Mouse (Mus musculus) heart, postnatal 10 days (tissue): ENCODE measurements at regions not wholly inside any gene's neighbourhood (a gene's known extent, or its start where the extent isn't known, plus 50 kb on each side); places are given as distances from the start of the nearest gene placed in this dataset.
A peak's percentile ranks its signal among the peaks of the same experiment; 100 is the strongest.
"Not testable (repeated sequence)": the region's sequence is repeated elsewhere in the genome, so short reads cannot be mapped to it uniquely, and the experiment has no call there.

ENCODE experiments used
- DNase-seq, 2 experiments: peaks; one replicate each; pipeline ENCODE4 v3.0.0; 2021
- intact Hi-C: fragments of 180-260 bp; cut with DNase I; formaldehyde crosslinking; loops from one replicate; pipeline ENCODE4 v1.15.1; 2025
- microRNA-seq, 2 experiments: library from miRNA; unstranded; fragments of <30 nt; microRNA quantifications; one replicate each; pipeline ENCODE4 v1.2.0; 2022

DNA sequence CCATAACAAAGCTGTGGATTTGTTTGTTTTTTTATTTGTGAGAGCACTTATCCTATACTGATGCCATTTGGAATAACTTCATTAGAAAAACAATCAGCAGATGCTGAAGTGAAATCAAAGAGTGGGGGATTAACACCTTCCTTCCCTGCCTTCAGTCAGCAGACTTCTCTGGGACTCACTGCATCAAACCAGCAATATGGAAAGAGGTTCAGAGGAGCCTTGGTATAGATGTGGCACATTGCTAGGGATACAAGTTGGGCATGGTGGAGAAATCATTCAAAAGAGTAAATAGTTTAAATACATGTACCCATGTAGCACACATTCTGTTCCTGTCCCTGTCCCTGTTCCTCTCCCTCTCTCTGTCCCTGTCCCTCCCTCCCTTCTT, 364.0 kb upstream of the Rgs18 start:
- intact Hi-C loops = no loop called here
- DNase-seq = no peak

DNA sequence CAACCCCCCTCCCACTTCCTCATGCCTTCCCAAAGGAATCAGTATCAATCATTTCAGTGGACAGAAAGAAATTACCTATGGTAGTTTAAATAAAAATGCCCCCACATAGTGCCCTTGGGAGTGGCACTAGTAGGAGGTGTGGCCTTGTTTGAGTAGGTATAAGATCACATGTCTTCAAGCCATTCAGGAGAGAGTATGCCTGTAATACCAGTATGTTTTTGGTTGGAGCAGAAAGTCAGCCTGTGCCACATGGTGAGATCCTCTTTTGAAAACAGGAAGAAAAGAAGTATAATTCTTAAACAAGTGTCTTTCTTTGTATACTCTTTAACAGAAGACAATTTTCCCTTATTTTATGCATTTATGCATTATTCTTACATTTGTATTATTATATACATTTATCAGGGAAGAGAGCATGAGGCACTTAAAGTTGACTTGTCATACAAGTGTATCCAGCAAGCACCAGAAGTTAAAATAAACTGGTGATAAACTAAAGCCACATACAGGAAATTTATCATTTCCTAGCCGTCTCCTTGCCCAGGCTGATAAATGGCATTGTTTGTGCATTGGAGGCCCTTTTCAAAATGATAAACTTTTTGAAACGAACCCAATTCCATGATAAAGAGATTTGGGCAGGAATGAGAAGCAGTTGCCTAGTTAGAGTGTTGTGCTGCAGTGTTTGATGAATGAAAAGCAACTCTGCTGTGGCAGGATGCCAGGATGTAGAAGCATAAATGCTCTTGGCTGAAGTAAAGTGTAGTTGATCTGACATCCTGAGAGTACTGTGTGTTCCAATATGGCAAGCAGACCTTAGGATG, 363.4 kb upstream of the Rgs18 start:
- intact Hi-C loops = no loop called here
- DNase-seq = peak in 1 of 2 experiments; percentile 2

DNA sequence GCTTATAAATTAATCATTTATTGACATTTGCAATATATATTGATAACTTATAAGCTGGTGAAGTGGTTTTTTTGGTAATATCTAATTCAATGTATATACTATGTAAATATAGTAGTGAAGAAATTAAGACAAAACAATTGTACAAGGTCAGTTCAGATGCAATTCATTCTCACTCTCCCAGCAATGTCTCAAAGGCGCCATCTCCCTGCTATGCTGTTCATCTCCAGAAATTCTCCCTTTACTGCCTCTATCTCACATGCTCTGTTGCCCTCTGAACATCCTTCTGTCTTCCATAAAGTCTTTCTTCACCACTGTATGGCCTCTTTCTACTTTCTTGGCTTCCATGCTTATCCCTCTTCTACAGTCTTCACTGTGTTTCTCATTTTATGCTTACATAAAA, 355.8 kb upstream of the Rgs18 start:
- intact Hi-C loops = loop anchor here (5.0 kb wide), 1 partner anchor 724 kb away; no protein-coding TSS in a partner anchor

DNA sequence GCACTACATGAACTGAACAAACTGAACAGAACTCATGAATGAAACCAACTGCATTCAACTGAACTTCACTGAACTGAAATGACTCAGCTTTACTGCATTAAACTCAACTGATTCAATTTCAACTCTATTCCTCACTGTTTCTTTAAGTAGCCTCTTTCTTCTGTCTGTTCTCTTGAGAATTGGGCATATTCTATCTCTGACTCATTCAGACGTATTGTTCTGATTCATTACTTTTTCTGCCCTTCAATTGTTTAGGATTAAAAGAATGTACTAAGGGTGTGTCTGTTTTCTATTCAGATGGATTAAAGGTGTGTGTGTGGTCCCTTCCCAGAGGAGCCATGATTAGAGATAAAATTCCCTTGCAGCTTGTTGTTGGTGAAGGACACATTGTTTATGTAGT, 337.9 kb upstream of the Rgs18 start:
- no peak for DNase-seq
- intact Hi-C loops = no loop called here

More for the DNA sequence above, 355.8 kb upstream of the Rgs18 start:
- peak in 1 of 2 experiments; percentile 1 for DNase-seq

DNA sequence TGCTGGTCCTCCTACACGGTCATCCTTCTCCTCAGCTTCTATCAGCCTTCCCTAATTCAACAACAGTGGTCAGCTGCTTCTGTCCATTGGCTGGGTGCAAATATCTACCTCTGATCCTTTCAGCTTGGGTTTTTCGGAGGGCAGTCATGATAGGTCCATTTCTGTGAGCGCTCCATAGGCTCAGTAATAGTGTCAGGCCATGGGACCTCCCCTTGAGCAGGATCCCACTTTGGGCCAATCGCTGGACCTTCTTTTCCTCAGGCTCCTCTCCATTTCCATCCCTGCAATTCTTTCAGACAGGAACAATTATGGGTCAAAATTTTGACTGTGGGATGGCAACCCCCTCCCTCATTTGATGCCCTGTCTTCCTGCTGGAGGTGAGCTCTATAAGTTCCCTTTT, 331.5 kb upstream of the Rgs18 start:
- intact Hi-C loops, DNase-seq: not testable (repeated sequence)

DNA sequence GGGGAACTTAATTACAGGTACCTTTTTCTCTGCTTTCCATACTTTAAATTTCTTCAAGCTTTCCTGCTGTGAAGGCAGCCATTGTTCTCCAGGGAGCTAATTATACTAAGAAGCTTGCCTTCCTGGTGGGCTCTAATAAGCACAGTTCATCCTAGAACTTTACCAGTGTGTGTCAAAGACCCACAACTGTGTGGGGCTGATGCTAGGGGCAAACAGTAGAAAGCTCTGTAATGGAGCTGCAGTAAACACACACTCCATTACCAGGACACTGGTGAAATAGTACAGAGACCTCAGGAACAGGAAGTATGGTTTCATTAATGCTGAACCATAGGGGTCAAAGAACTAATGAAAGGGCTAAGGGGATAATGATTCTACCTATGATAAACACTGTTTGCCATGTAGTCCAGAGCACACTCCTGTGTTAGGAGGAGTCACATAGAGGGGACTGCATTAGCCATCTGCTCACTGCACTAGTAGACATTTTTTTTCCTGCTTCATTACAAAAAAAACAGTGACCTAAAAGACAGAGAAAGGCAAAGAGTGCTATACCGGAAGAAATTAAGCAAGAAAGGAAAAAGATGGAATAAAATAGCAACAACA, 290.1 kb upstream of the Rgs18 start:
- intact Hi-C loops = no loop called here
- no peak for DNase-seq

DNA sequence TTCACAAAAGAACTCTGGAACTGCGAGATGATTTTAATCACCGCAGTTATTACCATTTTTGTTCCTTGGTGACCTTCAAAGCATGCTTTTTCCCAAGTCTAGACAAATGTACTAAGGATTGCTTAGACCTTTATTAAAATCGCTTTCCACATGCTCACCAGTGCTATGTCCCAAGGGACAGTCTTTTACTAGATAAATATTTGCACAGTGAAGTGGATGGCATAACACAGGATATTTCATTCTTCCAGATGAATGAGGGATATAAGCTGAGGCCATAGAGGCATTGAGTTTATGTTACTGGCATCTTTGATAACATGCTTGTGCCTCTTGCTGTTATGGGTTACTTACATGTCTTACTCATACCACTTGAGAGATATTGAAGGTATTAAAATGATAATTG, 289.1 kb upstream of the Rgs18 start:
- intact Hi-C loops = no loop called here
- DNase-seq = no peak

DNA sequence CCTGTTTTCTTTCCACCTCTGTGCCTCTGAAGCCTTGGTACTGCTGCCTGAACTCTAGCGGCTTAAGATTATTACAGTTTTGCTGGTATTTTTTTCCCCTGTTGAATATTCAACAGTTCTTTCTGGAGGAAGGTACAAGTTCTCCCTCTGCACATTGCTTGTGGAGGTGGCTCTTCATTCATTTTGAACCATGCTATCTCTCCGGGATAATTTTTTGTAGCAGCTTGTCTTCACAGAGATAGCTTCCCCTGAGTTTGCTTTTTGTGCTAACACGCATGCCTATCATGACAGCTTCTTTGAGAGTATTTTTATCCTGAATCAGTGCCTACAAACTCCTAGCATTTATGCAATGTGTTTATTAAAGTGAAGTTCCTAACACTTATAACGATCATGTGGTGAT, 240.4 kb upstream of the Rgs18 start:
- DNase-seq = no peak
- intact Hi-C loops = no loop called here

DNA sequence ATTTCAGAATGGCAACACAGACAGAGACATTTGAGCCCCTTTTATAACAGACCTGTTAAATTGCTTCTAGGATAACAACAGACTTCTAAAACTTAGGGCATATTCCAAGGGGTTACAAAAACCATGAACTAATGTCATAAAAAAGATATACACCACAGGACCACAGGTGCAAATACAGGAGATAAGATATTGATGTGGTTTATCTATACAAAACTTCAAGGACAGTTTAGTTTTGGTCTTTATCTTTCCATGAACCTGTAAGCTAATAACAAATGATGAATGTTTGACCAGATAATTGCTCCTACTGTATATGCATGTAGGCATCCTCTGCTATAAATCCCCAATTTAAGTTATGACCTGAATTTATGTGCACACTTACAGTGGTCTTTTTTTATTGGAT, 235.6 kb upstream of the Rgs18 start:
- no peak for DNase-seq
- intact Hi-C loops = no loop called here

DNA sequence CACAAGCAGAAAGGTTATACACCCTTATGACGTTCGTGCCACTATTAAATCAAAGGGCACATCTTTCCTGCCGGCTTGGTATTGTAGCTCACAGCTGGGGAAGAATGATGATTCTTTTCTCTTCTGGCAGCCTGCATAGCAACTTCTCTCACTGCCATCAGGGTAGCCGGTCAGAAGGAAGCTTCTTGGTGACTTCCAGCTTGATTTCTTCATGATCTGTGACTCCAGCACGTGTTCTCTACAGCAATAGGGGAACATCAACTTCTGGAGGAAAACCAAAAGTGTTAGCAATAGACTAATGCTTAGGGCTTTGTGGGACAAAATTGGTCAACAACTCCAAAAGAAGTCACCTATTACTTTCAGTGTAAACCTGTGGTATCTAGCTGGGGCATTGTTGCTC, 202.9 kb upstream of the Rgs18 start:
- no peak for DNase-seq
- intact Hi-C loops = no loop called here

DNA sequence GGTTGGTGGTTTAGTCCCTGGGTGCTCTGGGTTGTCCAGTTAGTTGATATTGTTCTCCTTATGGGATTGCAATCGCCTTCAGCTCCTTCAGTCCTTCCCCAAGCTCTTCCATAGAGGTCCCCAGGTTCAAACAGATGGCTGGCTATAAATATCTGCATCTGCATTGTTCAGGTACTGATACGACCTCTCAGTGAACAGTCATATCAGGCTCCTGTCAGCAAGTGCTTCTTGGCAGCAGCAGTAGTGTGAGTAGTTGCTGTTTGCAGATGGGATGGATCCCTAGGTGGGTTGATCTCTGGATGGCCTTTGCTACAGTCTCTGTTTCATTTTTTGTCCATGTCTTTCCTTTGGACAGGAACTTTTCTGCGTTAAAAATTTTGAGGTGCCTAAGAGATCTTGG, 190.5 kb upstream of the Rgs18 start:
- peak; percentile 13 to 45 for DNase-seq
- intact Hi-C loops = no loop called here

DNA sequence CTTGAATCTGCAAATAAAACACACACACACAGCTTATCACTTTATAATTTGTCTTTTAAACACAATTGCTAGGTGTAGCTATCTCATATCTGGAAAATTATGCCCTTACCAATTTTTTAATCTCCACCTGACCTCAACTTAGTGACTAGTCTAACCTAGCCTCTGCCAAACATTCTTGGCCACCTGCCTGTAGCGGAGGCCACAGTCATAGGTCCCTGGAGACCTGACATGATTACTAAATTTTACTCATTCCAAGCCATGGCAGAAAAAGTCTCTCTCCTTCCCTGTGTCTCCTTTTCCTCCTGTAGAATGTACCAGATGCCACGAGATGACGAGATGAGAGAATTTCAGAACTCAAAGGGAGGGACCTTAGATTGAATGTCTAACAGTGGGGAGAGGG, 163.8 kb upstream of the Rgs18 start:
- intact Hi-C loops = no loop called here
- peak in 1 of 2 experiments; percentile 14 for DNase-seq

DNA sequence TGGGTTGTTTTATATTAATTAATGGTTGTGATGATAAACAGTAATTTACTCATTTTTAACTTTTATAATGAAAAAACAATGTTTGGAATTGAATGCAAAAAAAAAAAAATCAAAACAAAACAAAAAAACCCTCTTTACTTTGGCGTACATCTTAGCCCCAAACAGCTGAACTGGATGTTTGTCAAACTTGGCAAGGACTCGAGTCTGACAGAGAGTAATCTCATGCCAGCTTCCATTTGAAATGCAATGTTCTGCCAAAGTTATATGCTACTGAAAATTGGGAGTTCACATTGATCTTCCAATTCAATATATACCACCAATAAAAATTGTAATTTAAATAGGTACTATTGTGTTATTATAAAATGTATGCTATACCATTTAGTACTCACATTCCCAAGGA, 150.9 kb upstream of the Rgs18 start:
- DNase-seq = no peak
- intact Hi-C loops = no loop called here

DNA sequence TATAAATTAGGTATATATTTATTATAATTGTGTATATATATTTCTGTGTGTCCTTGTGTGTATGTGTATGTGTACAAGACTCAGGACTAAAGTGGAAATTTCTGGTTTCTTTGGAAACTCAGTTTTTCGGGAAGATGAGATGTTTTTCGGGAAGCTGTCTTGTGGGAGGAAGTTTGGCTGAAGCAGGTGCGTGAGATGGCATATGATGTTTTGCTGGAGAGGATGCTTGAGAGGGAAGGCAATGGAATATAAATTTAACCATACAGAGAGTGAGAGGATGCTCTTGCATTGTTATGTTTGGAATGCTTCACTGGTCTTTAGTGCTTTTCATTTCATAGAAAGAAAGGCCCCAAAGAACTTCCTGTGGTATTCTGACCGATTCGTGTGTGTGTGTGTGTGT, 141.3 kb upstream of the Rgs18 start:
- intact Hi-C loops = no loop called here
- DNase-seq = no peak

DNA sequence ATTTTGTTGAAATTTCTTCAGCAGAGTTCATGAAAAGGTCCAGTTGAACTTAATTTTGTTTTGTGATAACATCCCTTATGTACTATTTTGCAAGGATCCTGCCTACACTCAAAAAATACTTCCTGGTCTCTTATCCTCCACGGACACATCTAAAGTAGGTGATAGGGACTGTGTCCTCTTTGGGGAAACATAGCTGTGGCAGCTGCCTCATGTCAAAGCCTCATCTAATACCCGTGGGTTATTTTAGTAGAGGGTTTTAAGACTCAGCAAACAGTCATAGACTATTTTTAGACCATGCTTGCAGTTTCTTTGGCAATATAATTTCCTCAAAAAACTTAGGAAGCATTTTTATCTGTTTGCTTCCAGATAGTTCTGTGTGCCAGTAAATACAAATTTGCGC, 127.8 kb upstream of the Rgs18 start:
- DNase-seq = peak; percentile 23 to 25
- intact Hi-C loops = no loop called here

DNA sequence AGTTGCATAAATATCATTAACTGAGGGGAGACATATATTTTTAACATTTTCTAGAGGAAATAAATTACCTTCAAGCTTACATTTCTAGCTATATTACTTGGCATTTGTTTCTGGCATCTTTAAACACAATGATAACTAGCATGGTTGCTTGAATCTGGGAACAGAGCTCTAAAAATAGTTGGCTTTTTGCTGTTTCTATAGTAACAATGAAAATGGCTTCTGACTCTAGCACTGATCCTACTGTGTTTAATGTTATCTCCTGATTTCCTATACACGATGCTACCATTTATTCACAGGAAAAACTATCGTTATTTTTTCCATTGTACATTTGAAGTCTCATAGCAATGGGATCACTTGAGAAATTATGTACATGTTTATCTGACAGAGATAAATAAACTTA, 108.4 kb upstream of the Rgs18 start:
- DNase-seq = no peak
- intact Hi-C loops = no loop called here

DNA sequence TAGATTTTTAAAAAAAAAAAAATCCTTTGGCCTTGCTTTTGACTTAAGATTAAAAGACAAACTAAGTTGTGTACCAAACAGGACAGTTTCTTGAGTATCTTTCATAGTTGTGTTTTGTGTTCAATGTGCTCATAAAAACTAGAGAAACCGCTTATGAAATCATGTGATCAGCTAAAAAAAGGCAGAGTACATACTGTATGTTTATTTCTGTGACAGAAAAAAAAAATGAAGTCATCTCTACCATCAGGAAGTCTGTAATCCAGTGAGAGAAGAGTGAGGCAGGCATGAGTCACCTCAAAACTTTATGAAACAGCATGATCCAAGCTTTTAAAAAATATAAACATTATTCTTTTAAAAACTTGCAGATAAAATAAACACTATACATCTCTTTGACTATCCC, 86.9 kb upstream of the Rgs18 start:
- no peak for DNase-seq
- intact Hi-C loops = no loop called here

Small RNAs in the stretch of these regions (microRNA-seq; reads per million reads assigned to microRNA genes)
- gene Gm25708 = 0 reads per million in 2 experiments
